Mouse (Mus musculus) thymus, postnatal 0 days (tissue): ENCODE results near the gene Stx4a. TPM values are rescaled to one million over a fixed set of nuclear protein-coding genes. Genes with fewer than 3 reads are reported as not detected.
"Not testable (repeated sequence)": the region's sequence is repeated elsewhere in the genome, so short reads cannot be mapped to it uniquely, and the experiment has no call there.

ENCODE experiments used
- DNase-seq: peaks from one replicate; pipeline ENCODE4 v3.0.0-alpha.2; 2015; ENCODE audit warnings: low spot score
- polyA plus RNA-seq: library from polyadenylated mRNA; unstranded; fragments of >200 nt; fragmentation: Nextera tagmentation; extraction: Ambion mirVana; gene quantifications from 2 replicates; pipeline ENCODE4 v1.2.1, GENCODE M21; 2015

Stx4a gene
- polyA plus RNA-seq, 1 experiment from 2014 or later = 50.5 TPM

- no peak for DNase-seq
Observed at GRCm38 (mm10) chr7:127866434-127866833, 42.3 kb downstream of the Stx4a start.

GRCm38 (mm10) chr7:127867641-127868040 lies 43.5 kb downstream of the Stx4a start:
- no peak for DNase-seq

GRCm38 (mm10) chr7:127869149-127869810 lies 45.2 kb downstream of the Stx4a start:
- no peak for DNase-seq

- DNase-seq = no peak
Observed at GRCm38 (mm10) chr7:127870136-127870821, 46.2 kb downstream of the Stx4a start.

GRCm38 (mm10) chr7:127874812-127875626 lies 50.9 kb downstream of the Stx4a start:
- no peak for DNase-seq

- DNase-seq = peak; percentile 90
Observed at GRCm38 (mm10) chr7:127875627-127876001, 51.5 kb downstream of the Stx4a start.

- peak; percentile 84 for DNase-seq
Observed at GRCm38 (mm10) chr7:127876041-127876466, 52.0 kb downstream of the Stx4a start, which contains the start of gene Zfp646. Gene Zfp646, plus strand, starts transcription at chr7:127876221.

- peak; percentile 91 for DNase-seq
Observed at GRCm38 (mm10) chr7:127876467-127877348, 52.6 kb downstream of the Stx4a start, which contains the start of gene Zfp668. Gene Zfp668, minus strand, starts transcription at chr7:127876828.

- no peak for DNase-seq
Observed at GRCm38 (mm10) chr7:127879301-127879700, 55.2 kb downstream of the Stx4a start.

GRCm38 (mm10) chr7:127880431-127880830 lies 56.3 kb downstream of the Stx4a start:
- no peak for DNase-seq

- no peak for DNase-seq
Observed at GRCm38 (mm10) chr7:127885951-127886350, 61.9 kb downstream of the Stx4a start.

- no peak for DNase-seq
Observed at GRCm38 (mm10) chr7:127886551-127886950, 62.5 kb downstream of the Stx4a start.

- DNase-seq = no peak
Observed at GRCm38 (mm10) chr7:127887191-127887590, 63.1 kb downstream of the Stx4a start.

- no peak for DNase-seq
Observed at GRCm38 (mm10) chr7:127887781-127888180, 63.7 kb downstream of the Stx4a start.

- no peak for DNase-seq
Observed at GRCm38 (mm10) chr7:127888821-127889220, 64.7 kb downstream of the Stx4a start.

- no peak for DNase-seq
Observed at GRCm38 (mm10) chr7:127890798-127891197, 66.7 kb downstream of the Stx4a start, which contains the start of gene Prss53. Gene Prss53, minus strand, starts transcription at chr7:127890970.

GRCm38 (mm10) chr7:127894480-127894879 lies 70.4 kb downstream of the Stx4a start:
- no peak for DNase-seq

- DNase-seq = peak; percentile 86
Observed at GRCm38 (mm10) chr7:127895442-127895841, 71.3 kb downstream of the Stx4a start, which contains the start of the genes Gm21974 and Vkorc1. Gene Gm21974, minus strand, starts transcription at chr7:127895454. Gene Vkorc1, minus strand, starts transcription at chr7:127895617.

- not testable (repeated sequence) for DNase-seq
Observed at GRCm38 (mm10) chr7:127895891-127896290, 71.8 kb downstream of the Stx4a start.

GRCm38 (mm10) chr7:127896384-127896783 lies 72.3 kb downstream of the Stx4a start:
- DNase-seq = peak; percentile 57

GRCm38 (mm10) chr7:127897542-127897941 lies 73.4 kb downstream of the Stx4a start:
- no peak for DNase-seq
